Mouse (Mus musculus): ENCODE data around the gene Zfp558. TPM values are rescaled to one million over a fixed set of nuclear protein-coding genes. Genes with fewer than 3 reads are reported as not detected.

Gene Zfp558
- polyA plus RNA-seq (2015; fragmentation: Nextera tagmentation; extraction: Ambion mirVana), result 12.9 and 13.2 TPM in 2 replicates

DNA sequence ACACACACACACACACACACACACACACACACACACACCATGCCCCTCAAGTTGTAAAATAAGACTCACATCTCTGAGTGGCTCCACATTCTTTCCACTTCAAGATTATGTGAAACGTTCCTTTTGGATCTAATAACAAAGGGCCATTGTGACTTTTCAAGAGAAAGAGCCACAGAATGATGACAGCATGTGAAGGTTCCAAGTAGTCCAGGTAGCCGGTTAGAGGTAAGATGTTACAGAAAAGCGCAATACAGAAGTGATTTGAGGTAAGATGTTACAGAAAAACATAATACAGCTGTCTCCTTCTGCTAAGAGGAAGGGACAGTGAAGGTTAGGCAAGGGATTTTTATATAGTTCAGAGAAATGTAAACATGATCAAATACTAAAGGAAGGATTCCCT, at the start of gene Zfp558, which contains the start of gene Mbd3l1:
Gene Zfp558 (minus strand): TSS at position 101 of the 400 bp plus-strand sequence.
Gene Mbd3l1 (plus strand): TSS at position 192 of the 400 bp plus-strand sequence.

DNA sequence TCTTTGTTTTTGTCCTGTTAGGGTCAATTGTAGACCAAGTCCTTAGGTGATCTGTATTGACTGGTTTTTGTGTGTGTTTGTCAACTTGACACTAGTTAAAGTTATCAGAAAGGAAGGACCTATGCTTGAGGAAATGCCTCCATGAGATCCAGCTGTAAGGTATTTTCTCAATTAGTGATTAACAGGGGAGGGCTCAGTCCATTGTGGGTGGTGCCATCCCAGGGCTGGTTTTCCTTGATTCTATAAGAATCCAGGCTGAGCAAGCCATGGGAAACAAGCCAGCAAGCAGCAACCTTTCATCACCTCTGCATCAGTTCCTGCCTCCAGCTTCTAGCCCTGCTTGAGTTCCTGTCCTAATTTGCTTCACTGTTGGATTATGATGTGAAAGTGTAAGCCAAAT, 47.7 kb downstream of the Zfp558 start, which contains the start of gene Mbd3l2:
Gene Mbd3l2 (plus strand): TSS at position 301 of the 400 bp plus-strand sequence.

Small RNA genes lying within 50 kb of the gene (microRNA-seq; reads per million reads assigned to microRNA genes)
- gene Gm22854, result not detected

Other genes starting within 250 kb of the Zfp558 start
- 75.6 and 83.6 TPM in 2 replicates for gene Chordc1, start 186.1 kb downstream of the Zfp558 start, polyA plus RNA-seq (2015; fragmentation: Nextera tagmentation; extraction: Ambion mirVana)
- 0.93 and 1.2 TPM in 2 replicates for gene Naalad2, start 75.3 kb downstream of the Zfp558 start, polyA plus RNA-seq (2015; fragmentation: Nextera tagmentation; extraction: Ambion mirVana)
- not detected in 2 replicates for gene Ubtfl1, start 73.8 kb downstream of the Zfp558 start, polyA plus RNA-seq (2015; fragmentation: Nextera tagmentation; extraction: Ambion mirVana)
- gene Mbd3l2, start 47.6 kb downstream of the Zfp558 start, polyA plus RNA-seq (2015; fragmentation: Nextera tagmentation; extraction: Ambion mirVana), result not detected in 2 replicates
- not detected in 2 replicates for gene Mbd3l1, start 91 bp upstream of the Zfp558 start, polyA plus RNA-seq (2015; fragmentation: Nextera tagmentation; extraction: Ambion mirVana)
- gene Muc16, start 196.3 kb upstream of the Zfp558 start, polyA plus RNA-seq (2015; fragmentation: Nextera tagmentation; extraction: Ambion mirVana), result not detected in 2 replicates

Data from neural tube, postnatal 0 days (tissue).